Mouse (Mus musculus) lung, postnatal 0 days (tissue): ENCODE measurements at regions not wholly inside any gene's neighbourhood (a gene's known extent, or its start where the extent isn't known, plus 50 kb on each side); places are given as distances from the start of the nearest gene placed in this dataset.

Experiments used
- CTCF ChIP-seq: IDR thresholded peaks from 2 replicates; pipeline ENCODE4 v1.5.1; 2016; ENCODE audit warnings: antibody characterized with exemption, mild to moderate bottlenecking
- EP300 ChIP-seq: IDR thresholded peaks from 2 replicates; pipeline ENCODE4 v1.6.1; 2016; ENCODE audit warnings: antibody characterized with exemption, mild to moderate bottlenecking, control low read depth

GRCm38 (mm10) chr8:53947384-53947783 lies 130.0 kb upstream of the Vegfc start:
- TF ChIP-seq CTCF (no peak), EP300 (no peak)
